Mouse (Mus musculus): ENCODE measurements around the gene Mapk11. TPM values are rescaled to one million over a fixed set of nuclear protein-coding genes. Genes with fewer than 3 reads are reported as not detected.

The Mapk11 gene
- polyA plus RNA-seq, 2 experiments: 0.83 to 0.84 TPM

DNA sequence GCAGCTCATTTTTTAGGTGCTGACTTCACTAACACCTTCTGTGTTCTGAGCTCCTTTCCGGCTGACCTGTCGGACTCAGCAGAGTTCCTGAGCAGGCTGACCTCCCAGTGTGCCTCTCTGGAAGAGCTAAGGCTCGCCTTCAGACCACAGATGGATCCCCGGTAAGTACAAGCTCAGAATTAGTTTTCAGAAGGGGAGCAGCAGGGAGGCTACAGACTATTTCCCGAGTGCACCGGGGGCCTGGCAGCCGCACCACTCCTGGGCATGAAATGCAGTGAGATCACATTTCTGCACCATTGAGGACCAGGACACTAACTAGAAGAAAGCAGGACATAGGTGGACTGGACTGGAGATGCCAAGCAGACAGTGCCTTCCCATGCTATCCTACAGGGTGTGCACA, 50.8 kb downstream of the Mapk11 start:
- Histone ChIP-seq H3K27me3 (ENCODE audit: control insufficient read depth, insufficient read depth, low read length) (no peaks in the 10 kb centered on the region), H3K4me1 (replicated peaks; ENCODE audit: control insufficient read depth in 2 of 2, insufficient read depth in 2 of 2, low read length in 1 of 2) (no peaks in the 10 kb centered on the region), H3K9me3 (ENCODE audit: control insufficient read depth, low read length) (no peaks in the 10 kb centered on the region), H3K4me3 (ENCODE audit: insufficient read depth in 1 of 2, low read depth in 2 of 2, low read length in 2 of 2) (no peak overlapping the region), H3K9ac (replicated peaks) (no peak overlapping the region), H3K27ac (no peak overlapping the region), H3K4me2 (ENCODE audit: low read depth) (no peak overlapping the region), H3K36me3 (replicated peaks; ENCODE audit: control insufficient read depth, insufficient read depth, low read depth) (peaks cover 56% of the 10 kb centered on the region)
- TF ChIP-seq CTCF (IDR thresholded peaks at IDR 0.05; ENCODE audit: low read depth): no peak
- TF ChIP-seq EP300 (IDR thresholded peaks at IDR 0.05; ENCODE audit: low read depth): no peak
- 83% methylated on average over 7 of the region's 7 CpGs for WGBS (ENCODE audit: insufficient replicate concordance)
- ATAC-seq (ENCODE audit: insufficient read depth) (no peak), DNase-seq (ENCODE audit: low read depth in 3 of 3, low spot score in 3 of 3) (no peak)

DNA sequence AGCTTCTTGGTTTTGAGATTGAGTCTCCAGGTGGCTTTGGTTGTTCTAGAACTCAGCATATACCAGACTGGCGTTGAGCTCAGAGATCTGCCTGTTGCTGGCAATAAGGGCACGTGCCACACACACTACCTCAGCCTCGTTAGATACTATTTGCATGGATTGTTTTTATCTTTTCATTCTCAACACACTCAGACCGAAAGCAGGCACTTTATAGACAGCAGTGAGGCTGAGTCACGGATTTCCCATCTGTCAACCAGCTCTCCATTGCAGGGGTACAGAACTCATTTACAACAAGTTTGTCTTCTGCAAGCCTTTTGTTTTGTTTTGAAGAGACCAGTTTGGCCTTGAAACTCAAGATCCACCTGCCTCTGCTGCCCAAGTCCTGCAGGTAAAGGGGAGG, 52.0 kb downstream of the Mapk11 start:
- Histone ChIP-seq H3K9ac (replicated peaks) (no peak overlapping the region), H3K9me3 (ENCODE audit: control insufficient read depth, low read length) (no peaks in the 10 kb centered on the region), H3K27me3 (ENCODE audit: control insufficient read depth, insufficient read depth, low read length) (no peaks in the 10 kb centered on the region), H3K27ac (no peak overlapping the region), H3K4me2 (ENCODE audit: low read depth) (no peak overlapping the region), H3K36me3 (replicated peaks; ENCODE audit: control insufficient read depth, insufficient read depth, low read depth) (peaks cover 50% of the 10 kb centered on the region), H3K4me1 (replicated peaks; ENCODE audit: control insufficient read depth in 2 of 2, insufficient read depth in 2 of 2, low read length in 1 of 2) (no peaks in the 10 kb centered on the region), H3K4me3 (ENCODE audit: insufficient read depth in 1 of 2, low read depth in 2 of 2, low read length in 2 of 2) (no peak overlapping the region)
- ATAC-seq (ENCODE audit: insufficient read depth) (no peak), DNase-seq (ENCODE audit: low read depth in 3 of 3, low spot score in 3 of 3) (no peak)
- no peak for TF ChIP-seq CTCF (IDR thresholded peaks at IDR 0.05; ENCODE audit: low read depth)
- TF ChIP-seq EP300 (IDR thresholded peaks at IDR 0.05; ENCODE audit: low read depth): no peak
- 82% methylated on average over 5 of the region's 5 CpGs for WGBS (ENCODE audit: insufficient replicate concordance)

Small RNA genes within 50 kb of the gene (microRNA-seq; reads per million reads assigned to microRNA genes)
- 2.1 reads per million for gene Mir6958
- not detected for gene Mir7118

Other genes starting within 250 kb of the Mapk11 start
- not detected in 2 replicates for gene Ttll8, start 195.2 kb downstream of the Mapk11 start, polyA plus RNA-seq (2012; rRNA removed)
- gene Ttll8, start 195.2 kb downstream of the Mapk11 start, polyA plus RNA-seq (2014; fragmentation: Nextera tagmentation; extraction: Ambion mirVana): not detected in 2 replicates
- 0.02 TPM in 1 of 2 replicates, not detected in the other for gene Mlc1, start 170.6 kb downstream of the Mapk11 start, polyA plus RNA-seq (2012; rRNA removed)
- 0.13 TPM in 1 of 2 replicates, not detected in the other for gene Mlc1, start 170.6 kb downstream of the Mapk11 start, polyA plus RNA-seq (2014; fragmentation: Nextera tagmentation; extraction: Ambion mirVana)
- not detected in 2 replicates for gene Mov10l1, start 166.7 kb downstream of the Mapk11 start, polyA plus RNA-seq (2012; rRNA removed)
- gene Mov10l1, start 166.7 kb downstream of the Mapk11 start, polyA plus RNA-seq (2014; fragmentation: Nextera tagmentation; extraction: Ambion mirVana): not detected in 2 replicates
- gene Panx2, start 89.9 kb downstream of the Mapk11 start, polyA plus RNA-seq (2012; rRNA removed): 0.01 TPM in 2 replicates
- not detected in 2 replicates for gene Panx2, start 89.9 kb downstream of the Mapk11 start, polyA plus RNA-seq (2014; fragmentation: Nextera tagmentation; extraction: Ambion mirVana)
- gene Trabd, start 74.5 kb downstream of the Mapk11 start, polyA plus RNA-seq (2012; rRNA removed): 8.3 and 8.4 TPM in 2 replicates
- 13.0 and 13.7 TPM in 2 replicates for gene Trabd, start 74.5 kb downstream of the Mapk11 start, polyA plus RNA-seq (2014; fragmentation: Nextera tagmentation; extraction: Ambion mirVana)
- 8.9 TPM in 2 replicates for gene Selenoo, start 60.5 kb downstream of the Mapk11 start, polyA plus RNA-seq (2012; rRNA removed)
- gene Selenoo, start 60.5 kb downstream of the Mapk11 start, polyA plus RNA-seq (2014; fragmentation: Nextera tagmentation; extraction: Ambion mirVana): 7.4 and 9.0 TPM in 2 replicates
- 12.0 and 13.6 TPM in 2 replicates for gene Tubgcp6, start 26.5 kb downstream of the Mapk11 start, polyA plus RNA-seq (2012; rRNA removed)
- gene Tubgcp6, start 26.5 kb downstream of the Mapk11 start, polyA plus RNA-seq (2014; fragmentation: Nextera tagmentation; extraction: Ambion mirVana): 6.3 and 7.7 TPM in 2 replicates
- 8.1 and 8.5 TPM in 2 replicates for gene Hdac10, start 20.9 kb downstream of the Mapk11 start, polyA plus RNA-seq (2012; rRNA removed)
- gene Hdac10, start 20.9 kb downstream of the Mapk11 start, polyA plus RNA-seq (2014; fragmentation: Nextera tagmentation; extraction: Ambion mirVana): 5.3 and 6.3 TPM in 2 replicates
- 1.7 and 1.8 TPM in 2 replicates for gene Mapk12, start 8.9 kb downstream of the Mapk11 start, polyA plus RNA-seq (2012; rRNA removed)
- 1.1 TPM in 2 replicates for gene Mapk12, start 8.9 kb downstream of the Mapk11 start, polyA plus RNA-seq (2014; fragmentation: Nextera tagmentation; extraction: Ambion mirVana)
- gene Plxnb2, start 31.2 kb upstream of the Mapk11 start, polyA plus RNA-seq (2012; rRNA removed): 21.6 and 23.7 TPM in 2 replicates
- gene Plxnb2, start 31.2 kb upstream of the Mapk11 start, polyA plus RNA-seq (2014; fragmentation: Nextera tagmentation; extraction: Ambion mirVana): 16.4 and 18.3 TPM in 2 replicates
- 4.5 TPM in 2 replicates for gene Dennd6b, start 46.9 kb upstream of the Mapk11 start, polyA plus RNA-seq (2012; rRNA removed)
- gene Dennd6b, start 46.9 kb upstream of the Mapk11 start, polyA plus RNA-seq (2014; fragmentation: Nextera tagmentation; extraction: Ambion mirVana): 1.6 and 2.4 TPM in 2 replicates
- 11.6 and 15.3 TPM in 2 replicates for gene Ppp6r2, start 61.9 kb upstream of the Mapk11 start, polyA plus RNA-seq (2012; rRNA removed)
- 17.7 and 19.5 TPM in 2 replicates for gene Ppp6r2, start 61.9 kb upstream of the Mapk11 start, polyA plus RNA-seq (2014; fragmentation: Nextera tagmentation; extraction: Ambion mirVana)
- gene Sbf1, start 165.7 kb upstream of the Mapk11 start, polyA plus RNA-seq (2012; rRNA removed): 20.8 and 29.3 TPM in 2 replicates
- 17.8 and 23.5 TPM in 2 replicates for gene Sbf1, start 165.7 kb upstream of the Mapk11 start, polyA plus RNA-seq (2014; fragmentation: Nextera tagmentation; extraction: Ambion mirVana)
- 2.5 and 2.7 TPM in 2 replicates for gene Adm2, start 173.1 kb upstream of the Mapk11 start, polyA plus RNA-seq (2012; rRNA removed)
- gene Adm2, start 173.1 kb upstream of the Mapk11 start, polyA plus RNA-seq (2014; fragmentation: Nextera tagmentation; extraction: Ambion mirVana): 1.2 and 1.6 TPM in 2 replicates
- gene Miox, start 184.8 kb upstream of the Mapk11 start, polyA plus RNA-seq (2012; rRNA removed): 9.7 and 11.2 TPM in 2 replicates
- gene Miox, start 184.8 kb upstream of the Mapk11 start, polyA plus RNA-seq (2014; fragmentation: Nextera tagmentation; extraction: Ambion mirVana): 10.2 and 10.8 TPM in 2 replicates
- 12.3 and 15.1 TPM in 2 replicates for gene Lmf2, start 206.0 kb upstream of the Mapk11 start, polyA plus RNA-seq (2012; rRNA removed)
- 17.2 and 18.9 TPM in 2 replicates for gene Lmf2, start 206.0 kb upstream of the Mapk11 start, polyA plus RNA-seq (2014; fragmentation: Nextera tagmentation; extraction: Ambion mirVana)
- gene Ncaph2, start 206.1 kb upstream of the Mapk11 start, polyA plus RNA-seq (2012; rRNA removed): 63.8 and 77.0 TPM in 2 replicates
- 104 and 106 TPM in 2 replicates for gene Ncaph2, start 206.1 kb upstream of the Mapk11 start, polyA plus RNA-seq (2014; fragmentation: Nextera tagmentation; extraction: Ambion mirVana)
- 9.8 and 10.7 TPM in 2 replicates for gene Sco2, start 224.2 kb upstream of the Mapk11 start, polyA plus RNA-seq (2012; rRNA removed)
- gene Sco2, start 224.2 kb upstream of the Mapk11 start, polyA plus RNA-seq (2014; fragmentation: Nextera tagmentation; extraction: Ambion mirVana): 2.8 and 4.4 TPM in 2 replicates
- gene Tymp, start 227.4 kb upstream of the Mapk11 start, polyA plus RNA-seq (2012; rRNA removed): 0.70 and 0.88 TPM in 2 replicates
- 0.40 and 0.56 TPM in 2 replicates for gene Tymp, start 227.4 kb upstream of the Mapk11 start, polyA plus RNA-seq (2014; fragmentation: Nextera tagmentation; extraction: Ambion mirVana)
- 0.76 and 0.89 TPM in 2 replicates for gene Odf3b, start 229.7 kb upstream of the Mapk11 start, polyA plus RNA-seq (2012; rRNA removed)
- gene Odf3b, start 229.7 kb upstream of the Mapk11 start, polyA plus RNA-seq (2014; fragmentation: Nextera tagmentation; extraction: Ambion mirVana): 0.57 and 1.3 TPM in 2 replicates
- gene Klhdc7b, start 235.3 kb upstream of the Mapk11 start, polyA plus RNA-seq (2012; rRNA removed): not detected in 2 replicates
- not detected in 2 replicates for gene Klhdc7b, start 235.3 kb upstream of the Mapk11 start, polyA plus RNA-seq (2014; fragmentation: Nextera tagmentation; extraction: Ambion mirVana)